Mouse (Mus musculus) stomach, embryonic 16.5 days (tissue): ENCODE data around the gene Cts3. TPM values are rescaled to one million over a fixed set of nuclear protein-coding genes. Genes with fewer than 3 reads are reported as not detected.
"Not testable (repeated sequence)": the region's sequence is repeated elsewhere in the genome, so short reads cannot be mapped to it uniquely, and the experiment has no call there.

Experiments used
- ATAC-seq: fragments of 200-750 bp; cut with Nextera tagmentation; 2 replicates; pipeline ENCODE4 v1.8.0; 2017; ENCODE audit warnings: moderate number of reproducible peaks, moderate TSS enrichment; ENCODE audit not compliant: insufficient read depth, low FRiP score
- H3K27ac ChIP-seq: fragments of 300-500 bp; sonication (generic); 2 replicates; pipeline ENCODE4 v1.5.1; 2014; ENCODE audit warnings: low read length
- H3K27me3 ChIP-seq: fragments of 300-500 bp; sonication (generic); 2 replicates; pipeline ENCODE4 v1.6.1; 2014; ENCODE audit warnings: low read length, control low read depth, mixed read lengths; ENCODE audit not compliant: control insufficient read depth, insufficient read depth
- H3K36me3 ChIP-seq: fragments of 300-500 bp; sonication (generic); 2 replicates; pipeline ENCODE4 v1.6.1; 2014; ENCODE audit warnings: low read length; ENCODE audit not compliant: control insufficient read depth, insufficient read depth
- H3K4me1 ChIP-seq: fragments of 300-500 bp; sonication (generic); 2 replicates; pipeline ENCODE4 v1.6.1; 2014; ENCODE audit warnings: low read length, control low read depth, mixed read lengths; ENCODE audit not compliant: control insufficient read depth, insufficient read depth
- H3K4me2 ChIP-seq: fragments of 300-500 bp; sonication (generic); 2 replicates; pipeline ENCODE4 v1.6.1; 2014; ENCODE audit warnings: low read depth, low read length, mixed read lengths
- H3K4me3 ChIP-seq: fragments of 300-500 bp; sonication (generic); replicated peaks from 2 replicates; pipeline ENCODE4 v1.5.1; 2014; ENCODE audit warnings: mild to moderate bottlenecking, low read length
- H3K9ac ChIP-seq: fragments of 300-500 bp; sonication (generic); 2 replicates; pipeline ENCODE4 v1.6.1; 2014; ENCODE audit warnings: low read length
- H3K9me3 ChIP-seq: fragments of 300-500 bp; sonication (generic); replicated peaks from 2 replicates; pipeline ENCODE4 v1.6.1; 2016; ENCODE audit warnings: low read length, control low read depth; ENCODE audit not compliant: control insufficient read depth
- WGBS: fragments of 180-500 bp; shearing (Covaris S2); extraction: QIAGEN DNeasy Blood & Tissue Kit; methylation state at CpG from one replicate; pipeline ENCODE4 v1.1.7; 2014; 5-methylcytosine and 5-hydroxymethylcytosine counted together
- polyA plus RNA-seq: library from polyadenylated mRNA; unstranded; fragments of >200 nt; fragmentation: Nextera tagmentation; extraction: Ambion mirVana; gene quantifications from 2 replicates; pipeline ENCODE4 v1.2.1, GENCODE M21; 2015

The Cts3 gene
- polyA plus RNA-seq: not detected in 2 replicates

GRCm38 (mm10) chr13:61570027-61570426 is at the start of gene Cts3:
TSS of gene Cts3 (minus strand) at chr13:61570127.
- Histone ChIP-seq H3K27me3 (no peaks in the 10 kb centered on the region), H3K4me2 (no peak within 1 kb of the TSS), H3K4me3 (no peak within 1 kb of the TSS), H3K9me3 (peaks cover 2% of the 10 kb centered on the region; the same call in 1 of the 2 replicates), H3K36me3 (no peaks in the 10 kb centered on the region), H3K4me1 (no peaks in the 10 kb centered on the region), H3K27ac (no peak within 1 kb of the TSS), H3K9ac (no peak within 1 kb of the TSS)
- no peak for ATAC-seq

GRCm38 (mm10) chr13:61568074-61568473 is 1.9 kb downstream of the Cts3 start, which contains the start of gene Gm49352:
TSS of gene Gm49352 (minus strand) at chr13:61568174.
- H3K36me3 ChIP-seq, H3K27ac ChIP-seq: not testable (repeated sequence)
- WGBS: 39% methylated on average over 1 of the region's 1 CpGs

GRCm38 (mm10) chr13:61541631-61542030 is 28.3 kb downstream of the Cts3 start, which contains the start of gene Ctsm:
TSS of gene Ctsm (minus strand) at chr13:61541839.
- 63% methylated on average over 4 of the region's 4 CpGs for WGBS
- no peak for ATAC-seq
- H3K4me3 ChIP-seq: no peak within 1 kb of the TSS
- H3K27ac ChIP-seq: no peak within 1 kb of the TSS
- H3K4me2 ChIP-seq: no peak within 1 kb of the TSS
- H3K36me3 ChIP-seq: no peaks in the 10 kb centered on the region
- H3K9me3 ChIP-seq: peaks cover 5% of the 10 kb centered on the region; the same call in 1 of the 2 replicates
- H3K9ac ChIP-seq: no peak within 1 kb of the TSS
- no peaks in the 10 kb centered on the region for H3K27me3 ChIP-seq
- no peaks in the 10 kb centered on the region for H3K4me1 ChIP-seq

More at GRCm38 (mm10) chr13:61568074-61568473, 1.9 kb downstream of the Cts3 start, which contains the start of gene Gm49352:
- H3K9me3 ChIP-seq, H3K4me3 ChIP-seq, H3K27me3 ChIP-seq, H3K9ac ChIP-seq, ATAC-seq, H3K4me1 ChIP-seq, H3K4me2 ChIP-seq: not testable (repeated sequence)

Other genes starting within 250 kb of the Cts3 start
- gene Cts7, start 211.9 kb downstream of the Cts3 start, polyA plus RNA-seq: not detected in 2 replicates
- gene Ctsm, start 28.3 kb downstream of the Cts3 start, polyA plus RNA-seq: not detected in 2 replicates
- not detected in 2 replicates for gene Gm49352, start 2.0 kb downstream of the Cts3 start, polyA plus RNA-seq